Mouse (Mus musculus) lung, adult 2 months (tissue): ENCODE results near the gene Zfp512.

Experiments used
- CTCF ChIP-seq: fragments of 200-500 bp; IDR thresholded peaks from 2 replicates; pipeline ENCODE4 v1.5.1; 2011; ENCODE audit warnings: mild to moderate bottlenecking, low read length, control low read depth; ENCODE audit not compliant: insufficient read depth
- POLR2A ChIP-seq: fragments of 200-500 bp; IDR thresholded peaks from 2 replicates; pipeline ENCODE4 v1.6.1; 2011; ENCODE audit warnings: low read depth, mild to moderate bottlenecking, control low read depth, low read length, borderline replicate concordance; ENCODE audit errors: extremely low read depth

- TF ChIP-seq POLR2A (peak; percentile 31; the same call in 1 of the 2 replicates), CTCF (no peak)
Observed at GRCm38 (mm10) chr5:31494513-31495297, 42.5 kb downstream of the Zfp512 start, which contains the start of gene Gpn1.
